In the genomic region with DNA sequence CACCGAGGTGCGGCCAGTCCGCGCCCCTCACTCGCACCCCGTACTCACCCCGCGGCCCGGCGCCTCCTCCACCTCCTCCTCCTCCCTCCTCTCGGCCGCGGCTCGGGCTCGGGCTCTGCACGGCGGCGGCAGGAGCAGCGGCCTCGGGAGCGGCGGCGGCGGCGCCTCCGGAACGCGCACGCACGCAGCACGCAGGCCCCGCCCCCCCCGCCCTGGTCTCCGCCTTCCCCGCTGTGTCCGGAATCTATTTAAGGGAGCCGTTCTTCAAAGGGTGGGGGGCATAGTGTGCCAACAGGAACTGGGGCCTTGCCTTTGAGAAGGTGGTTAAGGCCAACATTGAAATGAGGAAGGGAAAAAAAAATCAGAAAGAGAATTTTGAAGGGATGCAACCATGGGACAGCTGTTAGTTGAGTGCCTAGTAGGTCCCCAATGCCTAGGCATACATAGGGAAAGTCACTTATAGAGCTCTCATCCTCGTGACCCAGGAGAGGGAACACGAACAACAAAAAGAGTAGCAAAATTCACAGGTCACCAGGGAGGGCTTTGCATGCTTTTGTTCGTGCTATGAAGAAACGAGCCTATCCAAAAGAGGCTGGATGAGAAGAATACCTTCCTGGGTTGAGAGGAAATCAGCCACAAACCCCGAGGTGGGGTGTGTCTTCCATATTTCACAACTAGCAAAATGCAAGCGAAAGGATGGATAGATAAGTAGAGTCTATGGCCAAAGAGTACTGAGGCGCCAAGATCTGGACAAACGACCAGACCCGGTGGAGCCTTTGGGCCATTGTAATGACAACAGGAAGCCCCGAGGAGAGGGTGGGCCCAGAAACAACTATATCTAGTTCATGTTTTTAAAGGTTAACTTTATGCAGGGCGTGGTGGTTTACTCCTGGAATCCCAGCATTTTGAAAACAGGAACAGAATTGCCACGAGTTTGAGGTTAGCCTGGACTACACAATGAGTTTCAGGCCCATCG, we compare ENCODE assay signal across 8 mouse cellular contexts. TPM values are rescaled to one million over a fixed set of nuclear protein-coding genes. Genes with fewer than 3 reads are reported as not detected.
DNase-seq lines count a peak whose midpoint lies in the region; ATAC-seq and TF ChIP-seq lines count a peak whose summit lies in the region.

A gene (minus strand): TSS at position 146 of the 976 bp plus-strand sequence.

- peak; percentile 91 for DNase-seq in CD4-positive, CD25-positive, alpha-beta regulatory T cell, adult 2 months (ENCODE audit: low read depth, low spot score)
- peak; percentile 46 for DNase-seq in brain, embryonic 18.5 days (ENCODE audit: low read depth, low spot score)
- peak; percentile 77 for DNase-seq in forebrain, embryonic 10.5 days (ENCODE audit: extremely low spot score, low spot score)
- peak; percentile 87 for DNase-seq in kidney, postnatal 10 days
- DNase-seq in liver, embryonic 14.5 days (ENCODE audit: low read depth in 3 of 3, low spot score in 3 of 3): peak; percentile 59 to 67 (median 62)
- peak; percentile 88 for DNase-seq in neural tube, embryonic 11.5 days (ENCODE audit: low spot score)

- peak within 1 kb of the TSS; percentile 84 for H3K4me3 ChIP-seq in forebrain, embryonic 10.5 days
- H3K4me3 ChIP-seq in heart, embryonic 14.5 days (ENCODE audit: control insufficient read depth in 1 of 2, insufficient read depth in 1 of 2, low read depth in 1 of 2, low read length in 2 of 2): peak within 1 kb of the TSS; percentile 82 to 93
- H3K4me3 ChIP-seq in liver, embryonic 14.5 days (ENCODE audit: insufficient read depth in 1 of 2, low read depth in 2 of 2, low read length in 2 of 2): peak within 1 kb of the TSS; percentile 79 to 99
- peak within 1 kb of the TSS; percentile 84 for H3K4me3 ChIP-seq in neural tube, embryonic 11.5 days (ENCODE audit: low read depth, low read length)
- peak within 1 kb of the TSS; percentile 78 for H3K4me3 ChIP-seq in stomach, embryonic 16.5 days (replicated peaks; ENCODE audit: low read length)

- H3K27ac ChIP-seq in forebrain, embryonic 10.5 days: peak within 1 kb of the TSS; percentile 96
- H3K27ac ChIP-seq in heart, embryonic 14.5 days (replicated peaks in 1 of 2; ENCODE audit: control insufficient read depth in 1 of 2, insufficient read depth in 1 of 2, low read depth in 2 of 2, low read length in 2 of 2): peak within 1 kb of the TSS; percentile 52 to 93
- H3K27ac ChIP-seq in liver, embryonic 14.5 days: peak within 1 kb of the TSS; percentile 90
- peak within 1 kb of the TSS; percentile 81 for H3K27ac ChIP-seq in neural tube, embryonic 11.5 days (ENCODE audit: low read depth, low read length)
- peak within 1 kb of the TSS; percentile 87 for H3K27ac ChIP-seq in stomach, embryonic 16.5 days (ENCODE audit: low read length)

- 0 out of 2 replicates have a peak, but pooled peaks have one; percentile 9 for TF ChIP-seq EP300 in liver, embryonic 14.5 days (IDR thresholded peaks at IDR 0.05; ENCODE audit: low read depth)

- H3K4me2 ChIP-seq in heart, embryonic 14.5 days (ENCODE audit: low read length): peak within 1 kb of the TSS; percentile 84
- peak within 1 kb of the TSS; percentile 83 for H3K4me2 ChIP-seq in liver, embryonic 14.5 days (ENCODE audit: low read depth)
- H3K4me2 ChIP-seq in neural tube, embryonic 11.5 days (ENCODE audit: low read depth): peak within 1 kb of the TSS; percentile 81
- peak within 1 kb of the TSS; percentile 62 for H3K4me2 ChIP-seq in stomach, embryonic 16.5 days (ENCODE audit: low read depth, low read length)

- peak; percentile 88 for ATAC-seq in heart, embryonic 14.5 days (ENCODE audit: insufficient number of reproducible peaks, insufficient read depth, low FRiP score, low read depth)
- ATAC-seq in liver, embryonic 14.5 days (ENCODE audit: insufficient read depth): peak; percentile 90
- peak; percentile 93 for ATAC-seq in neural tube, embryonic 11.5 days (ENCODE audit: insufficient read depth, low FRiP score, low TSS enrichment)
- ATAC-seq in stomach, embryonic 16.5 days (ENCODE audit: insufficient read depth, low FRiP score): peak; percentile 93

- no peaks in the 10 kb centered on the region for H3K27me3 ChIP-seq in forebrain, embryonic 10.5 days (ENCODE audit: poor library complexity, severe bottlenecking)
- H3K27me3 ChIP-seq in heart, embryonic 14.5 days (ENCODE audit: control insufficient read depth, insufficient read depth, low read length): peaks cover 23% of the 10 kb centered on the region
- no peaks in the 10 kb centered on the region for H3K27me3 ChIP-seq in liver, embryonic 14.5 days (ENCODE audit: control insufficient read depth, insufficient read depth, low read length)
- no peaks in the 10 kb centered on the region for H3K27me3 ChIP-seq in neural tube, embryonic 11.5 days (ENCODE audit: control insufficient read depth, insufficient read depth, low read length)
- no peaks in the 10 kb centered on the region for H3K27me3 ChIP-seq in stomach, embryonic 16.5 days (ENCODE audit: control insufficient read depth, insufficient read depth, low read length)

- no peaks in the 10 kb centered on the region for H3K36me3 ChIP-seq in forebrain, embryonic 10.5 days (replicated peaks)
- no peaks in the 10 kb centered on the region for H3K36me3 ChIP-seq in heart, embryonic 14.5 days (ENCODE audit: control insufficient read depth, insufficient read depth, low read length)
- no peaks in the 10 kb centered on the region for H3K36me3 ChIP-seq in liver, embryonic 14.5 days (replicated peaks; ENCODE audit: control insufficient read depth, insufficient read depth, low read depth)
- H3K36me3 ChIP-seq in neural tube, embryonic 11.5 days (ENCODE audit: control insufficient read depth, insufficient read depth, low read length): no peaks in the 10 kb centered on the region
- H3K36me3 ChIP-seq in stomach, embryonic 16.5 days (ENCODE audit: control insufficient read depth, insufficient read depth, low read length): no peaks in the 10 kb centered on the region

- H3K9ac ChIP-seq in heart, embryonic 14.5 days (ENCODE audit: low read length): peak within 1 kb of the TSS; percentile 94
- H3K9ac ChIP-seq in liver, embryonic 14.5 days (replicated peaks): peak within 1 kb of the TSS; percentile 79
- peak within 1 kb of the TSS; percentile 82 for H3K9ac ChIP-seq in neural tube, embryonic 11.5 days (ENCODE audit: low read length)
- peak within 1 kb of the TSS; percentile 94 for H3K9ac ChIP-seq in stomach, embryonic 16.5 days (ENCODE audit: low read length)

- no peaks in the 10 kb centered on the region for H3K9me3 ChIP-seq in forebrain, embryonic 10.5 days
- no peaks in the 10 kb centered on the region for H3K9me3 ChIP-seq in heart, embryonic 14.5 days (ENCODE audit: control insufficient read depth, low read length)
- H3K9me3 ChIP-seq in liver, embryonic 14.5 days (ENCODE audit: control insufficient read depth, low read length): no peaks in the 10 kb centered on the region
- no peaks in the 10 kb centered on the region for H3K9me3 ChIP-seq in neural tube, embryonic 11.5 days (ENCODE audit: control insufficient read depth, low read length)
- no peaks in the 10 kb centered on the region for H3K9me3 ChIP-seq in stomach, embryonic 16.5 days (replicated peaks; ENCODE audit: control insufficient read depth, low read length)

- no peak for TF ChIP-seq CTCF in liver, embryonic 14.5 days (IDR thresholded peaks at IDR 0.05; ENCODE audit: low read depth)

- peaks cover 34% of the 10 kb centered on the region for H3K4me1 ChIP-seq in forebrain, embryonic 10.5 days
- peaks cover 8 to 29% of the 10 kb centered on the region in 2 experiments for H3K4me1 ChIP-seq in heart, embryonic 14.5 days (ENCODE audit: control insufficient read depth in 2 of 2, insufficient read depth in 2 of 2, low read length in 2 of 2)
- peaks cover 51% of the 10 kb centered on the region in 2 experiments for H3K4me1 ChIP-seq in liver, embryonic 14.5 days (replicated peaks; ENCODE audit: control insufficient read depth in 2 of 2, insufficient read depth in 2 of 2, low read length in 1 of 2)
- peaks cover 12% of the 10 kb centered on the region for H3K4me1 ChIP-seq in neural tube, embryonic 11.5 days (ENCODE audit: control insufficient read depth, insufficient read depth, low read length)
- peaks cover 14% of the 10 kb centered on the region for H3K4me1 ChIP-seq in stomach, embryonic 16.5 days (ENCODE audit: control insufficient read depth, insufficient read depth, low read length)

- 30% methylated on average over 30 of the region's 50 CpGs for WGBS in forebrain, embryonic 10.5 days
- WGBS in heart, embryonic 14.5 days: 15% methylated on average over 42 of the region's 50 CpGs
- 4% methylated on average over 41 of the region's 50 CpGs for WGBS in liver, embryonic 14.5 days (ENCODE audit: insufficient replicate concordance)
- 29% methylated on average over 33 of the region's 50 CpGs for WGBS in neural tube, embryonic 11.5 days
- WGBS in stomach, embryonic 16.5 days: 16% methylated on average over 44 of the region's 50 CpGs

RNA-seq across cellular contexts. Expression of the gene that starts here (rescaled TPM):
- 75.5 and 78.0 TPM in 2 replicates for polyA plus RNA-seq in forebrain, embryonic 10.5 days (2016; fragmentation: Nextera tagmentation; extraction: Ambion mirVana)
- 66.9 and 77.3 TPM in 2 replicates for polyA plus RNA-seq in heart, embryonic 14.5 days (2014; fragmentation: Nextera tagmentation; extraction: Ambion mirVana)
- 20.5 and 37.4 TPM in 2 replicates for polyA plus RNA-seq in liver, embryonic 14.5 days (2012; rRNA removed)
- polyA plus RNA-seq in liver, embryonic 14.5 days (2014; fragmentation: Nextera tagmentation; extraction: Ambion mirVana): 81.3 and 86.2 TPM in 2 replicates
- polyA plus RNA-seq in neural tube, embryonic 11.5 days (2014; fragmentation: Nextera tagmentation; extraction: Ambion mirVana): 68.1 and 75.9 TPM in 2 replicates
- polyA plus RNA-seq in stomach, embryonic 16.5 days (2015; fragmentation: Nextera tagmentation; extraction: Ambion mirVana): 127 and 148 TPM in 2 replicates

Comparison
In these comparisons a context has a peak if more than half of its experiments do, and no peak if none do; other contexts are left out.
1. Peak in every context shown above with its lines: DNase-seq, ATAC-seq, H3K4me3 ChIP-seq and H3K27ac ChIP-seq.